Mouse (Mus musculus) liver, embryonic 14.5 days (tissue): ENCODE measurements around the gene Tomm40.

Experiments
- CTCF ChIP-seq: IDR thresholded peaks from 2 replicates; pipeline ENCODE4 v1.5.1; 2016; ENCODE audit warnings: antibody characterized with exemption, low read depth, control low read depth
- EP300 ChIP-seq: IDR thresholded peaks from 2 replicates; pipeline ENCODE4 v1.6.1; 2016; ENCODE audit warnings: antibody characterized with exemption, low read depth

DNA sequence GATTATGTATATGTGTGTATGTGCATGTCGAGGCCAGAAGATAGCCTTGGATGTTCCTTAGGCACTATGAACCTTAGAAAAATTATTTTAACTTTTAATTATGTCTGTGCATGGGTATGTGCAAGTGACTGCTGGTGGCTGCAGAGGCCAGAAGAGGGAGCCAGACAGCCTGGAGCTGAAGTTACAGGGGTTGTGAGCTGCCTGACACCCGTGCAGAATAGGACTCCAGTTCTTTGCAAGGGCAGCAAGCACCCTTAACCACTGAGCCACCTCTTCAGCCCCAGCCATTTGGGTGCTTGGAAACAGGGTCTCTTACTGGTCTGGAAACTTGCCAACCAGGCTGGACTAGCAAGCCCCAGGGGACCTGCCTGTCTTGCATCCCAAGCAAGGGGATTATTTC, 39.8 kb upstream of the Tomm40 start:
- no peak for TF ChIP-seq EP300
- no peak for TF ChIP-seq CTCF
